Mouse (Mus musculus): ENCODE results near the gene Pacrg.

Gene Pacrg

GRCm38 (mm10) chr17:10378467-10379175 lies 461.5 kb downstream of the Pacrg start:
- in situ Hi-C loops (cut with MboI, MseI), result no loop called here

- in situ Hi-C loops (cut with MboI, MseI), result no loop called here
Observed at GRCm38 (mm10) chr17:10377606-10378005, 462.5 kb downstream of the Pacrg start.

GRCm38 (mm10) chr17:10374316-10374715 lies 465.8 kb downstream of the Pacrg start:
- in situ Hi-C loops (cut with MboI, MseI), result no loop called here

- in situ Hi-C loops (cut with MboI, MseI), result no loop called here
Observed at GRCm38 (mm10) chr17:10373727-10374126, 466.4 kb downstream of the Pacrg start.

- in situ Hi-C loops (cut with MboI, MseI), result no loop called here
Observed at GRCm38 (mm10) chr17:10372001-10372785, 467.9 kb downstream of the Pacrg start.

- in situ Hi-C loops (cut with MboI, MseI), result no loop called here
Observed at GRCm38 (mm10) chr17:10371472-10371871, 468.6 kb downstream of the Pacrg start.

GRCm38 (mm10) chr17:10370660-10371130 lies 469.4 kb downstream of the Pacrg start:
- in situ Hi-C loops (cut with MboI, MseI), result no loop called here

GRCm38 (mm10) chr17:10369961-10370659 lies 470.0 kb downstream of the Pacrg start:
- in situ Hi-C loops (cut with MboI, MseI), result no loop called here

GRCm38 (mm10) chr17:10367044-10367443 lies 473.1 kb downstream of the Pacrg start:
- in situ Hi-C loops (cut with MboI, MseI), result no loop called here

GRCm38 (mm10) chr17:10366577-10366976 lies 473.5 kb downstream of the Pacrg start:
- in situ Hi-C loops (cut with MboI, MseI), result no loop called here

GRCm38 (mm10) chr17:10365501-10366482 lies 474.3 kb downstream of the Pacrg start:
- in situ Hi-C loops (cut with MboI, MseI), result no loop called here

GRCm38 (mm10) chr17:10363151-10363550 lies 477.0 kb downstream of the Pacrg start:
- in situ Hi-C loops (cut with MboI, MseI), result no loop called here

GRCm38 (mm10) chr17:10361882-10362291 lies 478.2 kb downstream of the Pacrg start:
- in situ Hi-C loops (cut with MboI, MseI), result no loop called here

- in situ Hi-C loops (cut with MboI, MseI), result no loop called here
Observed at GRCm38 (mm10) chr17:10360738-10361137, 479.4 kb downstream of the Pacrg start.

- in situ Hi-C loops (cut with MboI, MseI), result no loop called here
Observed at GRCm38 (mm10) chr17:10359466-10359865, 480.6 kb downstream of the Pacrg start.

- in situ Hi-C loops (cut with MboI, MseI), result no loop called here
Observed at GRCm38 (mm10) chr17:10357348-10357747, 482.8 kb downstream of the Pacrg start.

GRCm38 (mm10) chr17:10356294-10356693 lies 483.8 kb downstream of the Pacrg start:
- in situ Hi-C loops (cut with MboI, MseI), result no loop called here

- in situ Hi-C loops (cut with MboI, MseI), result no loop called here
Observed at GRCm38 (mm10) chr17:10355746-10356145, 484.4 kb downstream of the Pacrg start.
